ENCODE assay signal across 9 mouse cellular contexts in the genomic region with DNA sequence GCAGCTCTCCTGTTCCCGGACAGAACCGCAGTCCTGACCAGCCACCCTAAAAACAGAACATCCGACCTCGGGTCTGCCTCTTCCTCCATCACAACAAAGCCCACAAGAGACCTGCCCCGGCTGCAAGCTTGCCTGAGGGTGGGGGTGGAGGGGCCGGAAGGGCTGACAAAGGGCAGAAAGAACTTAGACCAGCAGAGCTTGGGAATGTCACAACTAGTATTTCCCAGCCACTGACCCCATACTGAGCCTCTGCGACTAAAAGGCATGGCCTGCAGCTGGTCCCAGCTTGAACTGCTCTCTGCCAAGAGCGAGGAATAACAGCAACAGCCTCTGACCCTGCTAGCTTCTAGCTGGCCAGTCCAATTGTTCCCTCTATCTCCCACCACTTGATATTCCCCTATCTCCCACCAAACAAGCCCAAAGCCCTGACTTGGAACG. TPM values are rescaled to one million over a fixed set of nuclear protein-coding genes. Genes with fewer than 3 reads are reported as not detected.
DNase-seq lines count a peak whose midpoint lies in the region; ATAC-seq and TF ChIP-seq lines count a peak whose summit lies in the region.
"Had no signal": no experiment of that assay in that cellular context is flagged by ENCODE, and none has a peak within 500 bp of the region (broad histone marks: within the 10 kb centered on the region; RNA-seq: fewer than 3 reads in every experiment).

No protein-coding gene starts in this region.

- H3K4me3 ChIP-seq in left cerebral cortex, adult 2 months = no peak overlapping the region
- H3K4me3 ChIP-seq in heart, embryonic 15.5 days = no peak overlapping the region

- H3K4me1 ChIP-seq in heart, embryonic 15.5 days (replicated peaks) = peaks cover 28% of the 10 kb centered on the region

- no peak for DNase-seq in left cerebral cortex, adult 2 months (ENCODE audit: extremely low spot score in 1 of 2, low spot score in 2 of 2)
- DNase-seq in left cerebral cortex, adult 11 months (ENCODE audit: low spot score) = no peak
- peak; percentile 72 for DNase-seq in kidney, postnatal 14 days
- peak; percentile 31 for DNase-seq in neural tube, embryonic 10.5 days (ENCODE audit: extremely low spot score, low spot score)
- DNase-seq in layer of hippocampus, postnatal 36 days = no peak

- no peak overlapping the region for H3K9ac ChIP-seq in heart, embryonic 15.5 days

- no peaks in the 10 kb centered on the region for H3K36me3 ChIP-seq in heart, embryonic 15.5 days

- H3K4me2 ChIP-seq in heart, embryonic 15.5 days = peak overlapping the region; percentile 14

- no peaks in the 10 kb centered on the region for H3K27me3 ChIP-seq in heart, embryonic 15.5 days

- TF ChIP-seq CTCF in left cerebral cortex, adult 2 months (IDR thresholded peaks at IDR 0.05) = no peak

- H3K9me3 ChIP-seq in heart, embryonic 15.5 days (replicated peaks) = no peaks in the 10 kb centered on the region

- ATAC-seq in heart, embryonic 15.5 days (replicated peaks; ENCODE audit: insufficient number of reproducible peaks, insufficient read depth, low FRiP score, low read depth) = peak; percentile 36; the same call in 1 of the 2 replicates
- no peak for ATAC-seq in cerebellum, adult (ENCODE audit: insufficient number of reproducible peaks, low FRiP score, low TSS enrichment)
- ATAC-seq in frontal cortex, adult (ENCODE audit: low TSS enrichment) = no peak

- peak overlapping the region; percentile 60 for H3K27ac ChIP-seq in left cerebral cortex, adult 2 months
- H3K27ac ChIP-seq in heart, embryonic 15.5 days = peak overlapping the region; percentile 58

- intact Hi-C loops in left cerebral cortex, adult 2 months (cut with DNase I) = loop anchor here (5.0 kb wide), 1 partner anchor 57 kb away; no protein-coding TSS in a partner anchor

- 14% methylated on average over 9 of the region's 9 CpGs for WGBS in heart, embryonic 15.5 days

RNA-seq across cellular contexts. Expression of gene Myo1b, which starts 36.5 kb away (rescaled TPM):
- total RNA-seq in left cerebral cortex, adult 2 months (2021) = 10 to 100 TPM; 35.6 to 37.0 TPM
- polyA plus RNA-seq in heart, embryonic 15.5 days (2015; fragmentation: Nextera tagmentation; extraction: Ambion mirVana) = 27.4 and 38.7 TPM in 2 replicates
- total RNA-seq in layer of hippocampus, postnatal 36 days (2021) = 10 to 100 TPM; 12.2 TPM
- total RNA-seq: MEL had no signal

Comparison
In these comparisons a context has a peak if more than half of its experiments do, and no peak if none do; other contexts are left out.
1. DNase-seq: peak in kidney, postnatal 14 days (single experiment) and neural tube, embryonic 10.5 days (single experiment); none in left cerebral cortex, adult 2 months (0 of 2), left cerebral cortex, adult 11 months (single experiment) and layer of hippocampus, postnatal 36 days (0 of 2).